Mouse (Mus musculus): ENCODE results near the gene Bcl9l. TPM values are rescaled to one million over a fixed set of nuclear protein-coding genes. Genes with fewer than 3 reads are reported as not detected.
A peak's percentile ranks its signal among the peaks of the same experiment; 100 is the strongest.

The Bcl9l gene
- polyA plus RNA-seq, 1 experiment from 2014 or later: 7.5 TPM

GRCm38 (mm10) chr9:44510872-44511601, 28.4 kb downstream of the Bcl9l start:
- no peak overlapping the region for H3K9ac ChIP-seq
- peaks cover 27% of the 10 kb centered on the region for H3K4me1 ChIP-seq (replicated peaks)
- peaks cover 24% of the 10 kb centered on the region for H3K36me3 ChIP-seq
- no peak overlapping the region for H3K4me3 ChIP-seq (replicated peaks)
- H3K27ac ChIP-seq: no peak overlapping the region
- ATAC-seq: no peak
- WGBS: 71% methylated on average over 5 of the region's 5 CpGs
- H3K4me2 ChIP-seq (replicated peaks): no peak overlapping the region
- H3K9me3 ChIP-seq: no peaks in the 10 kb centered on the region
- H3K27me3 ChIP-seq (replicated peaks): no peaks in the 10 kb centered on the region

DNA sequence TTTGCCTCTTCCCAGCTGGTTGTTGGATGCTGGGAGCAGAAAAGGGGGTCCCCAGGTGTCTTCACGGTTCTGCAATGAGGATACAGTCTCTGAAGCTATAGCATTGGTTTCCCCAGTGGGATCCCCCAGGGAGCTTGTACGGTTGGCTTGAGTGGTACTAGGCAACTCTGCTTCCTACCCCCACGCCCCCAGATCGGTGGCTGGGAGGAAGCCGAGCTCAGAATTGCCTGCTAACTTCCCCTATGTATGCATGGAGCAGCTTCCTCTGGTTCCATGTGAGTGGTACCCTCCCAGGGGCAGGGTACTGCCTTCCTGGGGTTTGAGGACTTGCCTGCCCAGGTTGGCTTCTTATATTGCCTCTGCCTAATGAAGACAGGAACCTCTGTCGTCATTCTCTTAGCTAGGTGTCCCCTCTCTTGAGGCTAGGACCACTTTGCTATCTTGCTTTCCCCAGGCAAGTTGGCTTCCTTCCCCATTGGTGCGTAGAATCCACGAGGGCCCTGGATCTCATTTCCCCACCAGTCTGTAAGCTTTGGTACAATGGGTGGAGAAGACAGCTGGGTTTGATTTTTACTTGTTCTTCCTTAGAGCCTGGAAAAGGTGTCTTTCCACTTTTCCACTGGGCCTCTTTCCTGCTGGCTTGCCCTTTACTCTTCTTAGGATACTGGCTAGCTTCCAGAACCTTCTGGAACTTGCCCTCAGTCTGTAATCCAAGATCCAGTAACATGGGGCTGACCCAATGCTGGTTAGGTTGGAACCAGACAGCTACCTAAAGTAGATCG, 29.5 kb downstream of the Bcl9l start:
- Histone ChIP-seq H3K4me3 (replicated peaks) (no peak overlapping the region), H3K27me3 (replicated peaks) (no peaks in the 10 kb centered on the region), H3K36me3 (peaks cover 13% of the 10 kb centered on the region; the same call in 1 of the 2 replicates), H3K9me3 (no peaks in the 10 kb centered on the region), H3K27ac (no peak overlapping the region), H3K4me2 (replicated peaks) (no peak overlapping the region), H3K4me1 (replicated peaks) (peaks cover 26% of the 10 kb centered on the region), H3K9ac (no peak overlapping the region)
- WGBS: 72% methylated on average over 9 of the region's 9 CpGs
- no peak for ATAC-seq

DNA sequence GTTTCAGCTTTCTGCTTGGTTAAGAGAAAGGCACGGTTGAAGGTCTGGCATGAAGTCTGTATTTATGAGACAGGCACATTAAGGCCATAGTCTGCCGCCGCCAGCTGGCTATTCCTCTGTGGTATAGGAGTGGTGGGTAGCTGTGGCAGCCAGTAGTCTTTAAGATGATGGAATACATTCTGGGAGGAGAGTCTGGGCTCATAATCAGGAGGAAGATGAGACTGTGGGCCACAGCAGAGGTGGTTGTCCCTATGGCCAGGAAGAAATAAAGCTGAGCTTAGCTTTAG, 30.0 kb downstream of the Bcl9l start:
- ATAC-seq: no peak
- peaks cover 8% of the 10 kb centered on the region; the same call in 1 of the 2 replicates for H3K36me3 ChIP-seq
- no peak overlapping the region for H3K4me2 ChIP-seq (replicated peaks)
- H3K4me3 ChIP-seq (replicated peaks): no peak overlapping the region
- H3K9me3 ChIP-seq: no peaks in the 10 kb centered on the region
- no peaks in the 10 kb centered on the region for H3K27me3 ChIP-seq (replicated peaks)
- no peak overlapping the region for H3K27ac ChIP-seq
- no peak overlapping the region for H3K9ac ChIP-seq
- 79% methylated on average over 3 of the region's 3 CpGs for WGBS
- H3K4me1 ChIP-seq (replicated peaks): peaks cover 26% of the 10 kb centered on the region

GRCm38 (mm10) chr9:44513121-44513520, 30.5 kb downstream of the Bcl9l start:
- Histone ChIP-seq H3K27ac (no peak overlapping the region), H3K4me2 (replicated peaks) (no peak overlapping the region), H3K27me3 (replicated peaks) (no peaks in the 10 kb centered on the region), H3K36me3 (peaks cover 5% of the 10 kb centered on the region; the same call in 1 of the 2 replicates), H3K9ac (no peak overlapping the region), H3K9me3 (no peaks in the 10 kb centered on the region), H3K4me3 (replicated peaks) (no peak overlapping the region), H3K4me1 (replicated peaks) (peaks cover 30% of the 10 kb centered on the region)
- 85% methylated on average over 11 of the region's 11 CpGs for WGBS
- ATAC-seq: no peak

- Histone ChIP-seq H3K4me2 (replicated peaks) (no peak overlapping the region), H3K27me3 (replicated peaks) (no peaks in the 10 kb centered on the region), H3K27ac (no peak overlapping the region), H3K9ac (no peak overlapping the region), H3K9me3 (no peaks in the 10 kb centered on the region), H3K36me3 (0 out of 2 replicates have a peak, but pooled peaks cover 3% of the 10 kb centered on the region), H3K4me3 (replicated peaks) (no peak overlapping the region), H3K4me1 (replicated peaks) (peaks cover 31% of the 10 kb centered on the region)
- WGBS: 80% methylated on average over 20 of the region's 20 CpGs
- no peak for ATAC-seq
These were observed 31.0 kb downstream of the Bcl9l start for GRCm38 (mm10) chr9:44513610-44514009.

DNA sequence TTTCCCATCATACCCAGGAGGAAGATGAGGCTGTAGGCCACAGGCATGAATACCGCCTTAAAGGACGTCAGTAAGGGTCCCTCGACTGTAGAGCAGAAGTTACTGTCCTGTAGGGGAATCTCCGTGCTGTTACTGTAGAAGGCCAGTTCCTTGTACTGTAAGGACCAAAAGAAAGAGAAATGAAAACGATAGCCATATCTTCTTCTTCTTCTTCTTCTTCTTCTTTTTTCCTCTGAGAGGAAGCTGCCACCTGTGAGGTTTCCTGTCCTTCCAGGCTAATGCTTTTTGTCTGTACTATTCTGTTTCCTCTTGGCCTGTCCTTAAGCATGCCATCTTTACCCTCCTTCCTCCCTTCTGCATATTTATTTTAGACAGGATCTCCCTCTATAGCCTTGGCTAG, 31.5 kb downstream of the Bcl9l start:
- H3K4me3 ChIP-seq (replicated peaks): no peak overlapping the region
- whole genome bisulfite sequencing: 90% methylated on average over 5 of the region's 5 CpGs
- no peaks in the 10 kb centered on the region for H3K27me3 ChIP-seq (replicated peaks)
- ATAC-seq: no peak
- no peak overlapping the region for H3K27ac ChIP-seq
- H3K36me3 ChIP-seq: no peaks in the 10 kb centered on the region
- H3K9me3 ChIP-seq: no peaks in the 10 kb centered on the region
- H3K4me1 ChIP-seq (replicated peaks): peaks cover 27% of the 10 kb centered on the region
- H3K4me2 ChIP-seq (replicated peaks): no peak overlapping the region
- H3K9ac ChIP-seq: no peak overlapping the region

DNA sequence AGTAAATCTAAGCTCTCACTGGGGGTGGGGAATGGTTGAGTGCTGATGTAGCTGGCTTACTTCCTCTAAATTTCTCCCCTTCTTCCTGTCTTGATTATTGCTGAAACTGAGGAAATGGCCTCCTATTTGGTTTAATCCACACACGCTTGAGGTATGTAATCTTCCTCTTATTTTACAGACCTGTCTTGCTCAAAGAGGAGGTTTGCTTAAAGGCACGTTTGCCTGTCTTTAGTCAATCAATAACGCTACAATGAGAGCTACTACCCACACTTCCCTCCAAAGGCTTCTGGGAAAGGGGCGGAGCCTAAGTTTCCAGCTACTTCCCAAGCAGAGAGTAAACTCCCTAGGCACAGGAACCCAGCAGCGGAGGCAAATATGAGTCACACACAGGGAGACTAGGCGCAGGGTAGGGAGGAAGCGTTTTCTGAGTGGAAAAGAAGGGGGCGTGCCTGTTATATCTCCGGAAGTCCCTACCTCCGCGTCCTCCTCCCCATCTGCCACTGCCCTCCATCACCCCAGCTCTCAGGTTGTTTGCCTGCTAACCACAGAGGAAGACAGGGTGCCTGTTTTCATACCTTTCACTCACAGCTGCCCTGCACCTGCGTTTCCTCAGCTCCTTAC, 32.6 kb downstream of the Bcl9l start:
- H3K27ac ChIP-seq: peak overlapping the region; percentile 18; the same call in 1 of the 2 replicates
- H3K9ac ChIP-seq: no peak overlapping the region
- no peaks in the 10 kb centered on the region for H3K9me3 ChIP-seq
- peaks cover 17% of the 10 kb centered on the region for H3K4me1 ChIP-seq (replicated peaks)
- peak overlapping the region; percentile 48 for H3K4me2 ChIP-seq (replicated peaks)
- H3K36me3 ChIP-seq: no peaks in the 10 kb centered on the region
- 34% methylated on average over 12 of the region's 12 CpGs for WGBS
- ATAC-seq: peak; percentile 91
- H3K4me3 ChIP-seq (replicated peaks): 0 out of 2 replicates have a peak overlapping the region, but pooled peaks have one; percentile 11
- H3K27me3 ChIP-seq (replicated peaks): no peaks in the 10 kb centered on the region

- H3K4me3 ChIP-seq (replicated peaks): no peak overlapping the region
- H3K36me3 ChIP-seq: no peaks in the 10 kb centered on the region
- H3K9ac ChIP-seq: no peak overlapping the region
- 86% methylated on average over 5 of the region's 5 CpGs for WGBS
- H3K27ac ChIP-seq: 0 out of 2 replicates have a peak overlapping the region, but pooled peaks have one; percentile 18
- H3K9me3 ChIP-seq: no peaks in the 10 kb centered on the region
- H3K4me1 ChIP-seq (replicated peaks): peaks cover 12% of the 10 kb centered on the region
- H3K27me3 ChIP-seq (replicated peaks): no peaks in the 10 kb centered on the region
- H3K4me2 ChIP-seq (replicated peaks): peak overlapping the region; percentile 48; the same call in 1 of the 2 replicates
- ATAC-seq: no peak
These were observed 33.3 kb downstream of the Bcl9l start for GRCm38 (mm10) chr9:44515891-44516290.

GRCm38 (mm10) chr9:44517368-44517767, 34.7 kb downstream of the Bcl9l start:
- H3K27ac ChIP-seq: no peak overlapping the region
- ATAC-seq: no peak
- no peaks in the 10 kb centered on the region for H3K36me3 ChIP-seq
- H3K9ac ChIP-seq: no peak overlapping the region
- H3K27me3 ChIP-seq (replicated peaks): no peaks in the 10 kb centered on the region
- H3K4me1 ChIP-seq (replicated peaks): peaks cover 8% of the 10 kb centered on the region
- H3K9me3 ChIP-seq: no peaks in the 10 kb centered on the region
- 64% methylated on average over 4 of the region's 4 CpGs for WGBS
- no peak overlapping the region for H3K4me3 ChIP-seq (replicated peaks)
- H3K4me2 ChIP-seq (replicated peaks): no peak overlapping the region

- WGBS: 59% methylated on average over 7 of the region's 7 CpGs
- H3K4me3 ChIP-seq (replicated peaks): no peak overlapping the region
- H3K27me3 ChIP-seq (replicated peaks): no peaks in the 10 kb centered on the region
- H3K4me1 ChIP-seq (replicated peaks): peaks cover 8% of the 10 kb centered on the region
- H3K9me3 ChIP-seq: no peaks in the 10 kb centered on the region
- no peak overlapping the region for H3K4me2 ChIP-seq (replicated peaks)
- no peak for ATAC-seq
- H3K27ac ChIP-seq: no peak overlapping the region
- H3K9ac ChIP-seq: no peak overlapping the region
- no peaks in the 10 kb centered on the region for H3K36me3 ChIP-seq
These were observed 35.4 kb downstream of the Bcl9l start for GRCm38 (mm10) chr9:44518068-44518467.

GRCm38 (mm10) chr9:44521927-44522326, 39.3 kb downstream of the Bcl9l start:
- WGBS: 73% methylated on average over 10 of the region's 10 CpGs
- ATAC-seq: no peak
- H3K27me3 ChIP-seq (replicated peaks): no peaks in the 10 kb centered on the region
- H3K4me2 ChIP-seq (replicated peaks): no peak overlapping the region
- H3K36me3 ChIP-seq: no peaks in the 10 kb centered on the region
- no peaks in the 10 kb centered on the region for H3K9me3 ChIP-seq
- H3K4me3 ChIP-seq (replicated peaks): no peak overlapping the region
- peaks cover 5% of the 10 kb centered on the region; the same call in 1 of the 2 replicates for H3K4me1 ChIP-seq (replicated peaks)
- no peak overlapping the region for H3K27ac ChIP-seq
- H3K9ac ChIP-seq: no peak overlapping the region

- Histone ChIP-seq H3K4me1 (replicated peaks) (no peaks in the 10 kb centered on the region), H3K36me3 (no peaks in the 10 kb centered on the region), H3K27me3 (replicated peaks) (no peaks in the 10 kb centered on the region), H3K4me3 (replicated peaks) (no peak overlapping the region), H3K27ac (no peak overlapping the region), H3K9me3 (no peaks in the 10 kb centered on the region), H3K9ac (no peak overlapping the region), H3K4me2 (replicated peaks) (no peak overlapping the region)
- 50% methylated on average over 5 of the region's 5 CpGs for WGBS
- no peak for ATAC-seq
These were observed 41.1 kb downstream of the Bcl9l start for GRCm38 (mm10) chr9:44523686-44524085.
